Mouse (Mus musculus): Measurements from ENCODE around the gene Cyp4f17.
"Not testable (repeated sequence)": the region's sequence is repeated elsewhere in the genome, so short reads cannot be mapped to it uniquely, and the experiment has no call there.

Gene Cyp4f17

DNA sequence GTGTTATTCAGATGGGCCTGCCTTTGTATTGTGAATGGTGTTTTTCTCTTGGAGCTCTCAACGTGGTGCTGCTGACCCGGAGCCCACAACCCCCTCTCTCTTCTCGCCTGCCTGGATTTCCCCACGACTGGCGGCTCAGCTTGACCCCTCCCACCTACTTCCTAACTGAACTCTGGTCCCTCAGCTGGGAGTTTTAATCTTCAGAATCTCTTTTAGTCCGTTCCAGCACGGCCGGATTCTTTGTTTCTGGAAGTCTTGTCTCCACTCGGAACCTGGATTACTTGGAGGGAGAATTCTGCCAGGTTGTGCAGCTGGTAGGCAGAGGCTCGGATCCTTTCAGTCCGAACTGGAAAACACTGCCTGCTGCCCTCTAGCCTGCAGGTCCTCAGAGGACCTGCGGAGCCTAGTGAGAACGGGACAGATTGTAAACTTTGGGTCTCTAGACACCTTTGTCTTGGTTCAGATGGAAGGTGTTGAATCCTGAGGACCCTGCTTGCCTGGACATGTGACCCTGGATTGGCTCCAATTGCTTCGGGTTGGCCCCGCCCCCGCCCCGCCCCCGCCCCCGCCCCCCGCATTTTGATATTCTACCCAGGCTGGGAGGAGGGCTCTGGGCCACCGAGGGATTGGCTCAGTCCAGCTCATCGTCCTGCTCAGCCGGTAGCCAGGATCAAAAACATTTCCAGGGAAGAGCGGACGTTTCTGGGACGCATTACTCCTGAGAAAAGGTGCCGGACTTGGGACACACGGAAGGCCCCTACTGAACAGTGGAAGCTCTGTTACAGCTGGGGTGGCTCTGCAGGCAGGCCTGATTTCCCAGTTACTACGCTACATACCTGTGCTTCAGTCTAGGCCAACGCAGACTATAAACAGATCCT is at the start of gene Cyp4f17:
Gene Cyp4f17, plus strand, starts transcription at position 200 of the 878 bp plus-strand sequence.
- no peak for DNase-seq

- no peak for DNase-seq
These were observed 37.4 kb upstream of the Cyp4f17 start for GRCm38 (mm10) chr17:32468494-32468893.

DNA sequence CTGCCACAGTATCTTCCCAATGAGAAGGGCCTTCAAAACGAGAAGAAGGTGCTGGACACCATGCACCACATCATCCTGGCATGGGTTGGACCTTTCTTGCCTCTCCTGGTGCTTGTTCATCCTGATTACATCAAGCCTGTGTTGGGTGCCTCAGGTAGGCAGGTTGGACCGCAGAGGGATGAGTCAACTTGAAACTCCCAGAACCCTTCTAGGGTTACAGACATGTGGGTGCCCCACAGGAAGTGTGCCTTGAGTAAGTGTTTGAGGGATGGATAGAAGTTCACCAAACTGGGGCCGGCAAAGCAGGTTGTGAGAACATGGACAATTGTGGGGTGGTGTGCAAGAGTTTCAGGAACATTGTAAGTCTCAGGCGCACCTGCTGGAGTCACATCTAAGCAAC is 35.1 kb upstream of the Cyp4f17 start:
- DNase-seq = no peak

GRCm38 (mm10) chr17:32472176-32472575 is 33.7 kb upstream of the Cyp4f17 start:
- DNase-seq = no peak

GRCm38 (mm10) chr17:32474954-32475560 is 30.8 kb upstream of the Cyp4f17 start:
- DNase-seq = no peak

- no peak for DNase-seq
These were observed 28.6 kb upstream of the Cyp4f17 start for GRCm38 (mm10) chr17:32477204-32477603.

DNA sequence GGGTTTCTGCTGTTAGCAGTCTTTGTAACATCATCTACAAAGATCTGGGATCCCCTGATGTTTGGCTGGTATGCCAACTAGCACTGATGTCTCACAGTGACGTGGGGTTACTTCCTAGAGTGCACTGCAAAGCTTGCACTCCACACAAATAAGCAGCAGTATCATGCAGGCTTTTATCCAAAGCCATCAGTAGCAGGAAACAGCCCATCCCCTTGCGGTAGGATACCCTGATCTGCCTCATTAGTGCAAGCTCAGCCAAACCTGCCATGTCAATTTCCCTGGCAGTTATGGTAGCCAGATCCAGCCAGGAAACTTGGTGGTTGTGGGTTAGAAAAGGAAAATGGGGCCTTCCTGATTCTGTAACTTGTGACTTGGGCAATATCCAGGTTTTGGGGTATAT is 27.1 kb upstream of the Cyp4f17 start:
- no peak for DNase-seq

DNA sequence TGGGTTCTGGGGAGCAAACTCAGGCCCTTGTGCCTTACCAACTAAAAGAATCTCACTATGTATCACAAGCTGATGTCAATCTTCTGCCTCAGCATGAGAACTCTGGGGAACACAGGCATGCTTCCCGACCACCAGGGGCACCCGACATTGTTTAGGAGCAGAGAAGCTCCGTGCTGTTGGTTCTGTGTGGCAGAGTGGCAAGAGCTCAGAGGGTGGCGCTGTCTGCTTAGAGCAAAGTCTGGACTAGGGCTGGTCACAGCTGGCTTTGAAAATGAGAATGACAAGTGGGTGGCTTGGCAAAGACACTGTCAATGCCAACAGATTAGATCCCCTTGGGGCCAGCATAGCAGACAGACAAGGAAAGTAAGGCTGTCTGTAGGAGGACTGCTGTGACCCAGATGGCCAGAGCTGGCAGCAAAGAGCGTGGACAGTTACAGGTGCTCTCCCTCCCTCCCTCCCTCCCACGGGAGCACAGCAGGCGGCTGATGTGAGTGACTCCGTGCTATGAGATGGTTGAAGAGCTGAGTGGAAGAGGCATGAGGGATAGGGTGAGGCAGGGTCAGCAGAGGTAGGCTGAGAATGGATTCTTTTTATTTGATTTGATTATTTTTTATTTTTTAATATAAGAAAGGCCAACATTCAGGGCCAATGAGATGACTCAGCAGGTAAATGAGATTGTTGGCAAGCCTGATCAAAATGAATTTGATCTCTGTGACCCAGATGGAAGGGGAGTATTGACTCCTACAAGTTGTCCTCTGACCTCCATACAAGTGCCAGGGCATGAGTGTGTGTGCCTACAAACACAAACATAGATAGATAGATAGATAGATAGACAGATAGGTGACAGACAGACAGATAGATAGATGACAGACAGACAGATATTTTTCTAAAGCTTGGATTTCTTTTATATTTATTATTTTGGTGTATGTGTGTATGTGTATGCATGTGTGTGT is 26.0 kb upstream of the Cyp4f17 start:
- no peak for DNase-seq

DNA sequence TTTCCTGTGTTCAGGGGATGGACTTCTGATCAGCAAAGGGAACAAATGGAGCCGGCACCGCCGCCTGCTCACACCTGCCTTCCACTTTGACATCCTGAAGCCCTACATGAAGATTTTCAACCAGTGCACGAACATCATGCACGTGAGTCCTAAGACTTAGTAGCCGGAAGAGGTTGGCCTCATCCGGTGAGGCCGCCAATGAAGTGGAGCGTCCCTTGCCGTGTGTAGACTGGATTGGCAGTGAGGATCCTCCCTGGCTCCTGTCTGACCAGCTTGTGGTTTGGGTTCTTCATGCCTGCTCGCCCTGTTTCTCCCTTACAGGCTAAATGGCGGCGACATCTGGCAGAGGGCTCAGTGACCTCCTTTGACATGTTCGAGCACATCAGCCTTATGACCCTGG is 24.1 kb upstream of the Cyp4f17 start:
- DNase-seq = no peak

GRCm38 (mm10) chr17:32483200-32483599 is 22.6 kb upstream of the Cyp4f17 start:
- peak; percentile 8 to 51 for DNase-seq

GRCm38 (mm10) chr17:32492349-32492980 is 13.4 kb upstream of the Cyp4f17 start:
- DNase-seq = no peak

DNA sequence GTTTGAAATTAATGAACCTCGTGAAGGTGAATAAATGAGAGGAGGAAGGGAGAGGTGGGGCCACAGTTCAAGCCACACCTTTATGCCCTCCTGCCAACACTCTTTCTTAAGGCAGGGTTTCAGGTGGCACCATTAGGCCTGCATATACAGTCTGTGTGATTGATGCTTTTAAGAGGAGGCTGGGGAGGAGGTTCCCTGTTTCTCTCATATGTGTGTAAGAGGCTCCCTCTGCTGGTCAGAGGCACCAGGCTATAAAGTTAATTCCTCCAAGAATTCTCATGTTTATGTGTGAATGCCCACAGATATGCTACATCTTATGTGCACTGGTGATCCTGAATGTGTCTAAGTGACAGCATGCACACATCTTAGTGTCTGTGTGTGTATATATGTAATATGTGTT is 11.2 kb upstream of the Cyp4f17 start:
- DNase-seq = peak in 1 of 2 experiments; percentile 55

GRCm38 (mm10) chr17:32500511-32500910 is 5.3 kb upstream of the Cyp4f17 start:
- not testable (repeated sequence) for DNase-seq

DNA sequence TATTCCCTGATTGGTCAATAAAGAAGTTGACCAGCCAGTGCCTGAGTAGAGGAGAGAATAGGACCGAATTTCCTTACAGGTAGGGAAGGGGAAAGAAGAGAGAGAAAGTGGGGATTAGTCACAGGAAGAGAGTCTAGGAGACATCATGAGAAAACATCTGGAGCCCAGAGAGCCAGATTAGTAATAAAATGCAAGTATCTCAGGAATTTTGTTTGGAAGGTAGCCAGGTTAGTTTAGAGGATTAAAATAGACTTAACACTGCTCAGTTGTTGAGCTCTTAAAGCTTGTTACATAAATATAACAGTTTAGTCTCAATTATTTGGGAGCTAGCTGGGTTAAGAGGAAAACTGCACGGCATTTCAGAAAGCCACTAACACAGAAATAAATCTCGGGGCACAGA is 4.8 kb upstream of the Cyp4f17 start:
- DNase-seq = no peak

DNA sequence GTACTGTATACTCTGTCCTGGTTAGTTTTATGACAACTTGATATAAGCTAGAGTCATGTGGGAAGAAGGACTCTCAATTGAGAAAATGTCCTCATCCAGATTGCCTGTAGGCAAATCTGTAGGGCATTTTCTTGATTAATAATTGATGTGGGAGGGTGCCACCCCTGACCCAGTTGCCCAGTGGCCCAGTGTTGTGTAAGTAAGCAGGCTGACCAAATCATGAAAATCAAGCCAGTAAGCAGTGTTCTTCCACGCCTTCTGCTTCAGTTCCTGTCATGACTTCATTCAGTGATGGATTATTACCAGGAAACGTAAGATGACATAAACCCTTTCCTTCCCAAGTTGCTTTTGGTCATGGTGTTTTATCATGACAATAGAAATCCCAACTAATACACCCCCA is 2.7 kb upstream of the Cyp4f17 start:
- no peak for DNase-seq

DNA sequence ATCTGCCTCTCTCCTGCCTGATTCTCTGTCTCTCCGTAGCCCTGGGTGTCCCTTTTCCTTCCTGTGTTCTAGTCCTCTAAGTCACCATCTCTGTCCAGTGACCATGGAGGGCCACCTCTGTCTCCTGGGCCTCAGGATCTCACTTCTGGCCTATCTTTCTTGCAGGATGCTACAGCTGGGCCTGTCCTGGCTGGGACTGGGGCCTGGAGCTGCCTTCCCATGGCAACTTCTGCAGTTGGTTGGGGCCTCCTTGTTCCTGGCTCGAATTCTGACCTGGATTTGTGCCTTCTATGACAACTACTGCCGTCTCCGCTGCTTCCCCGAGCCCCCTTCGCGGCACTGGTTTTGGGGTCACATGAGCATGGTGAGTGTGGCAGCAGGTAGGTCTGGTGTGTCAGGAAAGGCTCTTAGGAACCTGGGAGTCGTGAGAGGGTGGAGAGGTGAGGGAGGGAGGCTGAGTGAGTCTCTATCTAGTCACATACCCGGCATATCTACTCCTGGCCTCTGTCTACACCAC is 937 bp downstream of the Cyp4f17 start:
- DNase-seq = no peak

DNA sequence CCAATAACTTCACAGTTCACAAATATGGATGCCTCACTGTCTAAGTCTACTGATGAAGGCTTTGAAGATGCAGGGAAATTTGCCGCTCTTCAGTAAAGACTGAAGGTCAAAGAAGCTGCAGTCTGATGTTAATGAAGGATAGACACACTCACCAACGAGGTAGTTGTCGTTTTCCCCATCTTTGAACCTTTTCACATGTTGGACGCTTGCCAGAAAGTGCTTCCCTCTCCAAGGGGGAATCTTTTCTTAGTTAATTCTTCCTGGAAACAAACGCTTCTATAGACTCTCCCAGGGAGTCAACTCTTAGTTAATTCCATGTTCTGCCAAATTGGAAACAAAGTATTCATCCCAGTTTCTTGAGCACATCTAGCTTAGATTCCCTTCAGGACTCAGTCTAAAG is 10.3 kb downstream of the Cyp4f17 start:
- DNase-seq = no peak

- DNase-seq = no peak
These were observed 16.1 kb downstream of the Cyp4f17 start for GRCm38 (mm10) chr17:32521981-32522380.

GRCm38 (mm10) chr17:32522386-32522785 is 16.5 kb downstream of the Cyp4f17 start:
- no peak for DNase-seq

GRCm38 (mm10) chr17:32522816-32523215 is 17.0 kb downstream of the Cyp4f17 start:
- no peak for DNase-seq

GRCm38 (mm10) chr17:32523895-32524294 is 18.0 kb downstream of the Cyp4f17 start:
- no peak for DNase-seq

- not testable (repeated sequence) for DNase-seq
These were observed 20.5 kb downstream of the Cyp4f17 start for GRCm38 (mm10) chr17:32526341-32526740.

Measured in spleen, adult 18-20 months (tissue).